Mouse (Mus musculus): ENCODE measurements around the gene Lrp6.

Lrp6 gene

DNA sequence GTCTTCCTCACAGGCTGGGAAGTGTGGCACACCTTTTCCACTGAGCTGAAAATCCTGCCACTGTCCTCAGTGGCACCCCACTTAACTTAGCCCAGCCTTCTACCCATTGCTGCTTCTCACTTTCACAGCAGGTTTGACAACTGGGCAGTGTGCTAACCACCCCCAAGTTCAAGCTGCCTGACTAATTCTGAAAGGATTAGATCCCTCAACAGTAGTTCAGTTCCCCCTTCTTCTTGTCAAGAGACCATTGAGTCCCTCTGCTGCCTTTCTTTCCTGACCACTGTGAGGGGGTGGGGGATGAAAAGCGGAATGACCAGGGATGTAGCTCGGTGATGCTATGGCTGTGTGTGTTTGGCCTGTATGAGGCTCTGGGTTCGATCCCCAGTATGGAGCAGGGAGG, 133.5 kb downstream of the Lrp6 start:
- H3K27me3 ChIP-seq (ENCODE audit: insufficient read depth, low read length): peaks cover 8% of the 10 kb centered on the region; the same call in 1 of the 2 replicates
- TF ChIP-seq NANOG (IDR thresholded peaks at IDR 0.05; ENCODE audit: borderline replicate concordance, low read length) (no peak), CTCF (conservative IDR thresholded peaks at IDR 0.05; ENCODE audit: low read length) (no peak), POU5F1 (IDR thresholded peaks at IDR 0.05; ENCODE audit: borderline replicate concordance, low read length) (no peak)
- H3K4me1 ChIP-seq (replicated peaks; ENCODE audit: low read depth, low read length): no peaks in the 10 kb centered on the region
- no peaks in the 10 kb centered on the region for H3K36me3 ChIP-seq (ENCODE audit: insufficient read depth, low read length)
- H3K9me3 ChIP-seq (ENCODE audit: low read length): no peaks in the 10 kb centered on the region
- no peak overlapping the region for H3K4me3 ChIP-seq (replicated peaks; ENCODE audit: low read length)

GRCm38 (mm10) chr6:134431583-134431982, 135.2 kb downstream of the Lrp6 start:
- no peaks in the 10 kb centered on the region for H3K4me1 ChIP-seq (replicated peaks; ENCODE audit: low read depth, low read length)
- H3K27me3 ChIP-seq (ENCODE audit: insufficient read depth, low read length): no peaks in the 10 kb centered on the region; the same call in 1 of the 2 replicates
- H3K9me3 ChIP-seq (ENCODE audit: low read length): peaks cover 7% of the 10 kb centered on the region
- H3K36me3 ChIP-seq (ENCODE audit: insufficient read depth, low read length): 0 out of 2 replicates have a peak, but pooled peaks cover 4% of the 10 kb centered on the region
- H3K4me3 ChIP-seq (replicated peaks; ENCODE audit: low read length): no peak overlapping the region
- TF ChIP-seq NANOG (IDR thresholded peaks at IDR 0.05; ENCODE audit: borderline replicate concordance, low read length) (no peak), CTCF (conservative IDR thresholded peaks at IDR 0.05; ENCODE audit: low read length) (no peak), POU5F1 (IDR thresholded peaks at IDR 0.05; ENCODE audit: borderline replicate concordance, low read length) (no peak)

GRCm38 (mm10) chr6:134430161-134430799, 136.5 kb downstream of the Lrp6 start:
- TF ChIP-seq NANOG (IDR thresholded peaks at IDR 0.05; ENCODE audit: borderline replicate concordance, low read length): no peak
- TF ChIP-seq POU5F1 (IDR thresholded peaks at IDR 0.05; ENCODE audit: borderline replicate concordance, low read length): no peak
- no peak for TF ChIP-seq CTCF (conservative IDR thresholded peaks at IDR 0.05; ENCODE audit: low read length)
- Histone ChIP-seq H3K4me1 (replicated peaks; ENCODE audit: low read depth, low read length) (peaks cover 3% of the 10 kb centered on the region), H3K36me3 (ENCODE audit: insufficient read depth, low read length) (0 out of 2 replicates have a peak, but pooled peaks cover 4% of the 10 kb centered on the region), H3K27me3 (ENCODE audit: insufficient read depth, low read length) (no peaks in the 10 kb centered on the region; the same call in 1 of the 2 replicates), H3K4me3 (replicated peaks; ENCODE audit: low read length) (no peak overlapping the region), H3K9me3 (ENCODE audit: low read length) (peaks cover 7% of the 10 kb centered on the region)

DNA sequence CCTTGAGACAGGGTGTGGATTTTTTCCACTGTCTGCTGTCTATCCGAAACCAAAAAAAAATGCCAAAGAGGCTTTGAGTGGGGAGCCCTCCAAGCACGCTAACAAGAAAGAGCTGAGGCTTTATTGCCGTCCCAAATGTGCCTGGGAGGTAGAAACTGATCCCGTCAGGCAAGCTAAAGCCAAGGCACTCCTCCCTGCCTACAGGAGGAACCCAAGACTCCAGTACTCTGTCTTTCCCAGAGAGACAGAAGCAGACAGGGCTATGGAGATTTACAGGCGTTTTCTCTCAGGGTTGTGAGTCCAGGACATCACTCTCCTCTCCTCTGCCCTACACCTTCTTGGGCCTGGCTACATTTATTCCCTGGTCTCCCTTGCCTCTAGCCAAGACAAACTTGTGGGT, 138.3 kb downstream of the Lrp6 start:
- H3K36me3 ChIP-seq (ENCODE audit: insufficient read depth, low read length): 0 out of 2 replicates have a peak, but pooled peaks cover 4% of the 10 kb centered on the region
- no peak overlapping the region for H3K4me3 ChIP-seq (replicated peaks; ENCODE audit: low read length)
- H3K27me3 ChIP-seq (ENCODE audit: insufficient read depth, low read length): no peaks in the 10 kb centered on the region; the same call in 1 of the 2 replicates
- no peak for TF ChIP-seq CTCF (conservative IDR thresholded peaks at IDR 0.05; ENCODE audit: low read length)
- no peak for TF ChIP-seq POU5F1 (IDR thresholded peaks at IDR 0.05; ENCODE audit: borderline replicate concordance, low read length)
- TF ChIP-seq NANOG (IDR thresholded peaks at IDR 0.05; ENCODE audit: borderline replicate concordance, low read length): no peak
- peaks cover 4% of the 10 kb centered on the region for H3K4me1 ChIP-seq (replicated peaks; ENCODE audit: low read depth, low read length)
- H3K9me3 ChIP-seq (ENCODE audit: low read length): peaks cover 7% of the 10 kb centered on the region

- no peaks in the 10 kb centered on the region; the same call in 1 of the 2 replicates for H3K27me3 ChIP-seq (ENCODE audit: insufficient read depth, low read length)
- H3K9me3 ChIP-seq (ENCODE audit: low read length): peaks cover 7% of the 10 kb centered on the region
- 0 out of 2 replicates have a peak, but pooled peaks cover 4% of the 10 kb centered on the region for H3K36me3 ChIP-seq (ENCODE audit: insufficient read depth, low read length)
- peaks cover 4% of the 10 kb centered on the region for H3K4me1 ChIP-seq (replicated peaks; ENCODE audit: low read depth, low read length)
- H3K4me3 ChIP-seq (replicated peaks; ENCODE audit: low read length): no peak overlapping the region
- TF ChIP-seq CTCF (conservative IDR thresholded peaks at IDR 0.05; ENCODE audit: low read length): no peak
- no peak for TF ChIP-seq NANOG (IDR thresholded peaks at IDR 0.05; ENCODE audit: borderline replicate concordance, low read length)
- TF ChIP-seq POU5F1 (IDR thresholded peaks at IDR 0.05; ENCODE audit: borderline replicate concordance, low read length): no peak
These were observed 139.6 kb downstream of the Lrp6 start for GRCm38 (mm10) chr6:134427165-134427564.

GRCm38 (mm10) chr6:134425216-134425717, 141.5 kb downstream of the Lrp6 start:
- TF ChIP-seq NANOG (IDR thresholded peaks at IDR 0.05; ENCODE audit: borderline replicate concordance, low read length) (no peak), CTCF (conservative IDR thresholded peaks at IDR 0.05; ENCODE audit: low read length) (peak; percentile 43), POU5F1 (IDR thresholded peaks at IDR 0.05; ENCODE audit: borderline replicate concordance, low read length) (no peak)
- H3K4me1 ChIP-seq (replicated peaks; ENCODE audit: low read depth, low read length): peaks cover 4% of the 10 kb centered on the region
- H3K4me3 ChIP-seq (replicated peaks; ENCODE audit: low read length): peak overlapping the region; percentile 69
- H3K36me3 ChIP-seq (ENCODE audit: insufficient read depth, low read length): 0 out of 2 replicates have a peak, but pooled peaks cover 4% of the 10 kb centered on the region
- peaks cover 7% of the 10 kb centered on the region for H3K9me3 ChIP-seq (ENCODE audit: low read length)
- no peaks in the 10 kb centered on the region; the same call in 1 of the 2 replicates for H3K27me3 ChIP-seq (ENCODE audit: insufficient read depth, low read length)

DNA sequence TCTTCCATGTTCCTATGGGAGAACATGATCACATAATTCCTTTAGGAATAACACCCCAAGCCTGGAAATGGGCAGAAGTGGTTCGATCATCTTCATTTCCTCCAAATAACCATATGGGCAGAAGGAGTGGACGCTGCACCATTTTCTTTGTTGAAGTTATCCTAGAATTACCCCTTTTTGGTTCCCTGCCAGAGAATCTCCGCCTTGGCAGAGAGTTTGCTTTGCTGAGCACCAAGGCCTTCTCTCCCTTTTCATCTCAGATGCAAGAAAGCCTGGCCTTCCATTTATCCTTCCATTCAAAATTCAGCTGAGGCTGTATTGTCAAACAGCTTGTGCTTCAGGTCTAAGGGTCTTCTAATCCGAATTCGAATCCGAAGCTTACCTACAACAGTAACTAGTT, 144.8 kb downstream of the Lrp6 start:
- Histone ChIP-seq H3K36me3 (ENCODE audit: insufficient read depth, low read length) (no peaks in the 10 kb centered on the region), H3K9me3 (ENCODE audit: low read length) (no peaks in the 10 kb centered on the region), H3K4me3 (replicated peaks; ENCODE audit: low read length) (no peak overlapping the region), H3K4me1 (replicated peaks; ENCODE audit: low read depth, low read length) (peaks cover 14% of the 10 kb centered on the region), H3K27me3 (ENCODE audit: insufficient read depth, low read length) (no peaks in the 10 kb centered on the region)
- TF ChIP-seq CTCF (conservative IDR thresholded peaks at IDR 0.05; ENCODE audit: low read length) (no peak), POU5F1 (IDR thresholded peaks at IDR 0.05; ENCODE audit: borderline replicate concordance, low read length) (no peak), NANOG (IDR thresholded peaks at IDR 0.05; ENCODE audit: borderline replicate concordance, low read length) (no peak)

DNA sequence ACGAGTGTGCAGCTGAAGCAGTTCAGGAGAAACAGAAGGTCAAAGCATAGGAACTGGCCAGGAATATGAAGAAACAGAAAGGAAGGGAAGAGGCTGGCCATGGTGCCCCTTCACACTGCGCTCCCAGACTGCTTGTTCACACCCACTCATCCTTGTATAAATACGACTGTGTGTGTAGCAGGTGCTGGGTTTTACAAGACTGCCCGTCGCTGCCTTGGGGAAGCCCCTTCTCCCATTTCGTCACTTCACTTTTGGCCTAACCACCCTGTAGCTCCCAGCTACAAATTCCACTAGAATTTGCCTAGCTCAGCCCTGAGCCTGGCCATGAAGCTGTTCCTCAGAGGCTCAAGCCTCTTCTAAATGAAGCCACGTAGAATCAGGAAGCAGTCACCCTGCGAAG, 146.4 kb downstream of the Lrp6 start:
- H3K4me1 ChIP-seq (replicated peaks; ENCODE audit: low read depth, low read length): peaks cover 27% of the 10 kb centered on the region
- no peak overlapping the region for H3K4me3 ChIP-seq (replicated peaks; ENCODE audit: low read length)
- H3K27me3 ChIP-seq (ENCODE audit: insufficient read depth, low read length): no peaks in the 10 kb centered on the region

More for the DNA sequence above, 146.4 kb downstream of the Lrp6 start:
- H3K36me3 ChIP-seq (ENCODE audit: insufficient read depth, low read length): no peaks in the 10 kb centered on the region
- TF ChIP-seq CTCF (conservative IDR thresholded peaks at IDR 0.05; ENCODE audit: low read length): no peak
- no peak for TF ChIP-seq NANOG (IDR thresholded peaks at IDR 0.05; ENCODE audit: borderline replicate concordance, low read length)
- no peak for TF ChIP-seq POU5F1 (IDR thresholded peaks at IDR 0.05; ENCODE audit: borderline replicate concordance, low read length)
- no peaks in the 10 kb centered on the region for H3K9me3 ChIP-seq (ENCODE audit: low read length)
